Mouse (Mus musculus): ENCODE measurements around the gene Oog1.
"Not testable (repeated sequence)": the region's sequence is repeated elsewhere in the genome, so short reads cannot be mapped to it uniquely, and the experiment has no call there.

Oog1 gene

GRCm38 (mm10) chr12:87602388-87602787 lies at the start of gene Oog1:
Gene Oog1 (plus strand): TSS chr12:87602688.
- DNase-seq (ENCODE audit: inconsistent ontology term): not testable (repeated sequence)

- not testable (repeated sequence) for DNase-seq (ENCODE audit: inconsistent ontology term)
Measured at GRCm38 (mm10) chr12:87601388-87601787, 1.1 kb upstream of the Oog1 start.

GRCm38 (mm10) chr12:87618569-87618968 lies 16.1 kb downstream of the Oog1 start, which contains the start of gene Gm4027:
Gene Gm4027 (plus strand): TSS chr12:87618869.
- DNase-seq (ENCODE audit: inconsistent ontology term): not testable (repeated sequence)

- not testable (repeated sequence) for DNase-seq (ENCODE audit: inconsistent ontology term)
Measured at GRCm38 (mm10) chr12:87644520-87644919, 42.0 kb downstream of the Oog1 start, which contains the start of gene Gm16381. Gene Gm16381 (minus strand): TSS chr12:87644620.

GRCm38 (mm10) chr12:87652916-87653703 lies 50.6 kb downstream of the Oog1 start:
- DNase-seq (ENCODE audit: inconsistent ontology term): not testable (repeated sequence)

Data from Muller cell, postnatal 12 days (primary cell).